ENCODE assay signal across 8 mouse cellular contexts in the genomic region with DNA sequence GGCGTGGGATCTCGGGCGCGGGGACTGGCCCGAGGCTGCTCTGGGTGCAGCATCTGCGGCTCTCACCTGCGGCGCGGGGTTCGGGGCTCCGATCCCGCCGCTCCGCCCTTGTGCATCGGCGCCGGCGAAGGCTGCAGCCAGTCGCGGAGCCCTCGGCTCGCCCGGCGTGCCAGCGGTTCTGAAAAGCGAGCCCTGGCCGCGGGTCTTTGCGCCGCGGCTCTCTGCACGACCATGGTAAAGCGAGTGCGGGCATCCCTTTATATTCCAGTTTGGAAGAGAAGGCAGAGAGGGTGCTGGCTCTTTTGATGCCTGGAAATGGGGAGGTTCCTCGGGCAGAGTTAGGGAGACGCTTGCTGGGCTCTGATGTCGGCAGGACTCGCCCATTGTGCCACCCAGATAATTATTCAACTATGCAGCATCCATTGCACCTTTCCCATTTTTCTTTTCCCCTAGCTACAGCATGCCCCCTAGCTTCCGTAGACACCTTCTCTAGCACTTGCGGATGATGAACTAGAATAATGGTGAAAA. TPM values are rescaled to one million over a fixed set of nuclear protein-coding genes. Genes with fewer than 3 reads are reported as not detected.
A peak's percentile ranks its signal among the peaks of the same experiment; 100 is the strongest.
DNase-seq lines count a peak whose midpoint lies in the region; ATAC-seq and TF ChIP-seq lines count a peak whose summit lies in the region.

No protein-coding gene starts in this region.

- no peak for TF ChIP-seq POLR2A in ES-Bruce4 (IDR thresholded peaks at IDR 0.05; ENCODE audit: insufficient read depth, low read length)

- H3K4me2 ChIP-seq in embryonic facial prominence, embryonic 15.5 days (replicated peaks): peak overlapping the region; percentile 75
- peak overlapping the region; percentile 88 for H3K4me2 ChIP-seq in lung, embryonic 14.5 days

- peak overlapping the region; percentile 78 for H3K4me3 ChIP-seq in ES-Bruce4 (ENCODE audit: low read depth, low read length)
- H3K4me3 ChIP-seq in embryonic facial prominence, embryonic 15.5 days (replicated peaks): peak overlapping the region; percentile 93
- peak overlapping the region; percentile 80 for H3K4me3 ChIP-seq in lung, embryonic 14.5 days (ENCODE audit: low read depth, low read length)

- ATAC-seq in embryonic facial prominence, embryonic 15.5 days (ENCODE audit: insufficient number of reproducible peaks, low FRiP score, low TSS enrichment, low read depth): no peak
- no peak; the same call in 1 of the 2 replicates for ATAC-seq in lung, embryonic 14.5 days (ENCODE audit: insufficient read depth)

- H3K27me3 ChIP-seq in ES-Bruce4 (ENCODE audit: control insufficient read depth, insufficient read depth, low read length, poor library complexity, severe bottlenecking): no peaks in the 10 kb centered on the region
- no peaks in the 10 kb centered on the region for H3K27me3 ChIP-seq in embryonic facial prominence, embryonic 15.5 days
- H3K27me3 ChIP-seq in lung, embryonic 14.5 days (ENCODE audit: insufficient read depth, low read length): no peaks in the 10 kb centered on the region

- 0 out of 2 replicates have a peak overlapping the region, but pooled peaks have one; percentile 26 for H3K27ac ChIP-seq in ES-Bruce4 (ENCODE audit: insufficient read depth, low read length)
- H3K27ac ChIP-seq in embryonic facial prominence, embryonic 15.5 days (replicated peaks): peak overlapping the region; percentile 96
- H3K27ac ChIP-seq in lung, embryonic 14.5 days (ENCODE audit: low read depth): peak overlapping the region; percentile 88

- intact Hi-C loops in heart, postnatal 36 days (cut with DNase I): loop anchor here (1.0 to 10.0 kb wide), 3 partner anchors 235 to 627 kb away; partner anchors contain the start of genes Ak9, Fig4 and Gtf3c6

- no peaks in the 10 kb centered on the region for H3K4me1 ChIP-seq in ES-Bruce4 (ENCODE audit: control insufficient read depth, insufficient read depth, low read length)
- H3K4me1 ChIP-seq in embryonic facial prominence, embryonic 15.5 days: peaks cover 16% of the 10 kb centered on the region
- peaks cover 9% of the 10 kb centered on the region for H3K4me1 ChIP-seq in lung, embryonic 14.5 days (ENCODE audit: insufficient read depth)

- H3K36me3 ChIP-seq in ES-Bruce4 (ENCODE audit: control insufficient read depth, insufficient read depth, low read length, poor library complexity, severe bottlenecking): no peaks in the 10 kb centered on the region
- H3K36me3 ChIP-seq in embryonic facial prominence, embryonic 15.5 days: no peaks in the 10 kb centered on the region
- no peaks in the 10 kb centered on the region; the same call in 1 of the 2 replicates for H3K36me3 ChIP-seq in lung, embryonic 14.5 days (ENCODE audit: insufficient read depth)

- TF ChIP-seq EP300 in ES-Bruce4 (IDR thresholded peaks at IDR 0.05; ENCODE audit: insufficient read depth, low read depth, low read length): no peak

- WGBS in embryonic facial prominence, embryonic 15.5 days: under 1% methylated on average over 40 of the region's 40 CpGs
- under 1% methylated on average over 40 of the region's 40 CpGs for WGBS in lung, embryonic 14.5 days

- peak overlapping the region; percentile 62 for H3K9ac ChIP-seq in ES-Bruce4 (ENCODE audit: low read depth, poor library complexity, severe bottlenecking)
- H3K9ac ChIP-seq in embryonic facial prominence, embryonic 15.5 days: peak overlapping the region; percentile 76
- peak overlapping the region; percentile 78 for H3K9ac ChIP-seq in lung, embryonic 14.5 days

- H3K9me3 ChIP-seq in ES-Bruce4 (replicated peaks; ENCODE audit: control insufficient read depth, insufficient read depth, low read length, poor library complexity, severe bottlenecking): no peaks in the 10 kb centered on the region
- no peaks in the 10 kb centered on the region for H3K9me3 ChIP-seq in embryonic facial prominence, embryonic 15.5 days (replicated peaks)
- H3K9me3 ChIP-seq in lung, embryonic 14.5 days (ENCODE audit: low read depth, low read length): no peaks in the 10 kb centered on the region

- peak; percentile 39 to 48 for DNase-seq in adrenal gland, postnatal 36 days
- peak; percentile 15 to 22 for DNase-seq in heart, postnatal 36 days
- peak; percentile 49 for DNase-seq in layer of hippocampus, adult 9-11 months
- DNase-seq in lung, embryonic 14.5 days: peak; percentile 64
- DNase-seq in retina, adult 2 months (ENCODE audit: low read depth, low spot score): peak; percentile 30
- peak; percentile 21 to 37 for DNase-seq in thymus, postnatal 36 days

- no peak for TF ChIP-seq CTCF in ES-Bruce4 (IDR thresholded peaks at IDR 0.05; ENCODE audit: low read depth, low read length)
- peak; percentile 62 for TF ChIP-seq CTCF in lung, embryonic 14.5 days (IDR thresholded peaks at IDR 0.05; ENCODE audit: low read depth)

RNA-seq across cellular contexts. Expression of gene Wasf1, which starts 1.1 kb away (rescaled TPM):
- 47.3 and 52.0 TPM in 2 replicates for polyA plus RNA-seq in ES-Bruce4 (2011; ENCODE audit: insufficient read depth, insufficient read length, low read depth, missing spikeins)
- total RNA-seq in adrenal gland, postnatal 36 days (2021): 1 to 10 TPM; 5.5 to 5.9 TPM
- 15.9 and 21.0 TPM in 2 replicates for polyA plus RNA-seq in embryonic facial prominence, embryonic 15.5 days (2015; fragmentation: Nextera tagmentation; extraction: Ambion mirVana)
- total RNA-seq in heart, postnatal 36 days (2021): under 1 TPM; 0.57 to 0.69 TPM
- 17.8 and 18.2 TPM in 2 replicates for polyA plus RNA-seq in lung, embryonic 14.5 days (2014; fragmentation: Nextera tagmentation; extraction: Ambion mirVana)

RNA-seq across cellular contexts. Expression of gene Cdc40, which starts 1.2 kb away (rescaled TPM):
- polyA plus RNA-seq in ES-Bruce4 (2011; ENCODE audit: insufficient read depth, insufficient read length, low read depth, missing spikeins): 47.4 and 49.8 TPM in 2 replicates
- 10 to 100 TPM; 24.1 to 28.8 TPM for total RNA-seq in adrenal gland, postnatal 36 days (2021)
- polyA plus RNA-seq in embryonic facial prominence, embryonic 15.5 days (2015; fragmentation: Nextera tagmentation; extraction: Ambion mirVana): 30.7 and 32.8 TPM in 2 replicates
- 10 to 100 TPM; 19.6 to 21.2 TPM for total RNA-seq in heart, postnatal 36 days (2021)
- 32.4 and 33.4 TPM in 2 replicates for polyA plus RNA-seq in lung, embryonic 14.5 days (2014; fragmentation: Nextera tagmentation; extraction: Ambion mirVana)

Comparison
In these comparisons a context has a peak if more than half of its experiments do, and no peak if none do; other contexts are left out.
1. H3K27ac ChIP-seq: peak in every context shown above with its lines; median percentile 96 in embryonic facial prominence, embryonic 15.5 days; 88 in lung, embryonic 14.5 days; 26 in ES-Bruce4.